Mouse (Mus musculus): ENCODE results near the gene Runx1. TPM values are rescaled to one million over a fixed set of nuclear protein-coding genes. Genes with fewer than 3 reads are reported as not detected.

The Runx1 gene
- polyA plus RNA-seq, 1 experiment = 38.8 TPM

DNA sequence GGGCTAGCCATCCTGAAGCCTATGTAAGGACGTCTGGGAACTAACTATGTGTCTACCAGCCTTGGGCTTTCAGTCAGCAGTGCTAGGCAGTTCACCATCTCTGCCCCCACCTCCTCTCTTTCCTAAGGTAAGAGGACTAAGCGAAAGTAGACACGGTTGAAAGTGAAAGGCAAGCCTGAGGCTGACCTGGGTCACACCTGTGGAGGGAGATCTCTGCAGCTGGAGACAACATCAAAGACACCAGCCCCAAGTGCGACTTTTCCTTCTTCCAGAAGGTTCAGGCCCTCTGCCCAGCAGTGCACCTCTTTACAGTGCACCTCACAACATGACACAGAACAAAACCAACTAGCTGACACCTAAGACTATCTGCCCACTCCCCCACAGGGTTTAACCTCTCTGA is 82.2 kb downstream of the Runx1 start:
- Histone ChIP-seq H3ac (ENCODE audit: control insufficient read depth, insufficient read length) (no peak overlapping the region), H3K27me3 (ENCODE audit: control insufficient read depth, insufficient read depth, insufficient read length) (no peaks in the 10 kb centered on the region), H3K4me2 (ENCODE audit: low read depth) (no peak overlapping the region), H3K79me2 (ENCODE audit: control insufficient read depth, insufficient read depth) (peaks cover 77% of the 10 kb centered on the region), H3K4me3 (no peak overlapping the region), H3K36me3 (ENCODE audit: control insufficient read depth, insufficient read depth) (peaks cover 9% of the 10 kb centered on the region)
- TF ChIP-seq REST (IDR thresholded peaks at IDR 0.05; ENCODE audit: insufficient read depth, insufficient read length) (no peak), SRF (IDR thresholded peaks at IDR 0.05; ENCODE audit: control insufficient read depth, insufficient read length, low read depth) (no peak), CEBPB (IDR thresholded peaks at IDR 0.05; ENCODE audit: insufficient read depth, poor library complexity, severe bottlenecking) (no peak), TCF3 (IDR thresholded peaks at IDR 0.05; ENCODE audit: insufficient read length, low read depth) (no peak), POLR2A (IDR thresholded peaks at IDR 0.05; ENCODE audit: insufficient read length, low read depth) (no peak), USF1 (IDR thresholded peaks at IDR 0.05; ENCODE audit: low read depth) (no peak), MAX (IDR thresholded peaks at IDR 0.05; ENCODE audit: low read depth) (no peak), TCF12 (IDR thresholded peaks at IDR 0.05; ENCODE audit: insufficient read depth, poor library complexity, severe bottlenecking) (no peak), POLR2AphosphoS2 (IDR thresholded peaks at IDR 0.05; ENCODE audit: insufficient read length, low read depth) (no peak), MYOG (IDR thresholded peaks at IDR 0.05; ENCODE audit: control insufficient read depth in 1 of 3, insufficient read depth in 1 of 3, insufficient read length in 2 of 3, low read depth in 2 of 3) (no peak), E2F4 (IDR thresholded peaks at IDR 0.05; ENCODE audit: insufficient read depth) (no peak), MYOD1 (IDR thresholded peaks at IDR 0.05; ENCODE audit: control insufficient read depth in 1 of 3, insufficient read length in 2 of 3, low read depth in 2 of 3) (no peak)

DNA sequence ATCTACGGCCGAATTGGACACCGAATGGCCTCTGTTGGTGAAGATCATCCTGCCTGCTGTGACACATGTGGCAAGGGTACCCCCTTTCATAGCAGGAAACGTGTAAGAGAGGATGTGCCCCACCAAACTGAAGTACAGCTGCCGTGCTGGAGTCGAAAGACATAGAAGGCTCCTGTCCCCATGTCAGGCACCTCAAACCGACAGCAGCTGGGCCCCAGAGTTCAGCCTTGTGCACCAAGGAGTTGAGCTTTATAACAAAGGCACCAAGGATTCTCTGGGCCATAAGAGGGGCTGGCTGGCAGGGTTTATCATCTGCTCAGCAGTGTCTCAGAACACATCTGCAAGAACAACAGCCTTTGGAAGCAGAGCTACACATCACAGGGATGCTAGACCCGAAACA is 84.6 kb downstream of the Runx1 start:
- Histone ChIP-seq H3K36me3 (ENCODE audit: control insufficient read depth, insufficient read depth) (peaks cover 4% of the 10 kb centered on the region), H3ac (ENCODE audit: control insufficient read depth, insufficient read length) (no peak overlapping the region), H3K79me2 (ENCODE audit: control insufficient read depth, insufficient read depth) (peaks cover 86% of the 10 kb centered on the region), H3K4me2 (ENCODE audit: low read depth) (no peak overlapping the region), H3K4me3 (no peak overlapping the region), H3K27me3 (ENCODE audit: control insufficient read depth, insufficient read depth, insufficient read length) (no peaks in the 10 kb centered on the region)
- TF ChIP-seq MYOD1 (IDR thresholded peaks at IDR 0.05; ENCODE audit: control insufficient read depth in 1 of 3, insufficient read length in 2 of 3, low read depth in 2 of 3) = no peak
- TF ChIP-seq SRF (IDR thresholded peaks at IDR 0.05; ENCODE audit: control insufficient read depth, insufficient read length, low read depth) = no peak
- TF ChIP-seq TCF3 (IDR thresholded peaks at IDR 0.05; ENCODE audit: insufficient read length, low read depth) = no peak
- no peak for TF ChIP-seq POLR2AphosphoS2 (IDR thresholded peaks at IDR 0.05; ENCODE audit: insufficient read length, low read depth)
- TF ChIP-seq USF1 (IDR thresholded peaks at IDR 0.05; ENCODE audit: low read depth) = no peak
- no peak for TF ChIP-seq MAX (IDR thresholded peaks at IDR 0.05; ENCODE audit: low read depth)
- no peak for TF ChIP-seq E2F4 (IDR thresholded peaks at IDR 0.05; ENCODE audit: insufficient read depth)
- TF ChIP-seq CEBPB (IDR thresholded peaks at IDR 0.05; ENCODE audit: insufficient read depth, poor library complexity, severe bottlenecking) = no peak
- TF ChIP-seq MYOG (IDR thresholded peaks at IDR 0.05; ENCODE audit: control insufficient read depth in 1 of 3, insufficient read depth in 1 of 3, insufficient read length in 2 of 3, low read depth in 2 of 3) = no peak
- no peak for TF ChIP-seq TCF12 (IDR thresholded peaks at IDR 0.05; ENCODE audit: insufficient read depth, poor library complexity, severe bottlenecking)
- no peak for TF ChIP-seq REST (IDR thresholded peaks at IDR 0.05; ENCODE audit: insufficient read depth, insufficient read length)
- TF ChIP-seq POLR2A (IDR thresholded peaks at IDR 0.05; ENCODE audit: insufficient read length, low read depth) = no peak

DNA sequence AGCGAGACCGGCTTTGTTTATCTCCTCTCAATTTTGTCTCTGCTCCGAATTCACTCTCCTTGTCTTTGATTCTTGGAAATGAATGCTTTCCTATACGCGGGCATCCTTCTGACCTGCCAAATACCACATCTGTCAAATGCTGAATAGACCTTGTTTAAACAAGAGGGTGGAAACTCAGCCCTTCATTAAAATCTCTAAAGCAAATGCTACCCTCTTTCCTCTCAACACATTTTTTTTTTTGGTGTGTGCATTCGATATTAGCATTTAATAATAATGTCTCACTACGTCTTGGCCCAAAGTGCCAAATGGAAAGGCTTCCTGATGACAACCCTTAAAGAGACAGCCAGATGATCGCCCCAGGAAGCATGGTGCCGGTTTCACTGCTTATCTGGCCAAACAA is 85.4 kb downstream of the Runx1 start:
- Histone ChIP-seq H3K4me2 (ENCODE audit: low read depth) (no peak overlapping the region), H3K4me3 (no peak overlapping the region), H3K36me3 (ENCODE audit: control insufficient read depth, insufficient read depth) (peaks cover 4% of the 10 kb centered on the region), H3ac (ENCODE audit: control insufficient read depth, insufficient read length) (no peak overlapping the region), H3K79me2 (ENCODE audit: control insufficient read depth, insufficient read depth) (peaks cover 87% of the 10 kb centered on the region), H3K27me3 (ENCODE audit: control insufficient read depth, insufficient read depth, insufficient read length) (no peaks in the 10 kb centered on the region)
- TF ChIP-seq POLR2A (IDR thresholded peaks at IDR 0.05; ENCODE audit: insufficient read length, low read depth) (no peak), TCF12 (IDR thresholded peaks at IDR 0.05; ENCODE audit: insufficient read depth, poor library complexity, severe bottlenecking) (no peak), TCF3 (IDR thresholded peaks at IDR 0.05; ENCODE audit: insufficient read length, low read depth) (no peak), POLR2AphosphoS2 (IDR thresholded peaks at IDR 0.05; ENCODE audit: insufficient read length, low read depth) (no peak)

DNA sequence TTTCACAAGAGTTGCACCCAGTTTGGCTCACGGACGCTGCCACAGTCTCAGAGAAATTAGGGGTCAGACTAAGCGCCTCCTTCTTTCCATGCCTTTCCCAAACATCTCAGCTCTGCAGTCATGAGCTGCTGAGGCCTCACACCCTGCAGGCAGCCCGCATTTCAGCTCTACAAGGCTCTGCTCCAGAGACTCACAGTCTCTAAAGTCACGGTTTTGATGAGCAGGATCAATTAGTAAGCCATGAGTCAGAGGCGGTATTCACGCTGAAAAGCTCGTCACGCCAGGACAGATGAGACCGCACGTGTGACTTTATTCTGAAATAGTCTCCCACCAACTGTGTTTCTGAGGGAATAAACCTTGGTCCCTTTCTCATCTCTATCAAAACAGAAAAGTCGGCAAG is 86.0 kb downstream of the Runx1 start:
- Histone ChIP-seq H3ac (ENCODE audit: control insufficient read depth, insufficient read length) (no peak overlapping the region), H3K4me3 (no peak overlapping the region), H3K36me3 (ENCODE audit: control insufficient read depth, insufficient read depth) (peaks cover 4% of the 10 kb centered on the region), H3K27me3 (ENCODE audit: control insufficient read depth, insufficient read depth, insufficient read length) (no peaks in the 10 kb centered on the region), H3K79me2 (ENCODE audit: control insufficient read depth, insufficient read depth) (peaks cover 88% of the 10 kb centered on the region), H3K4me2 (ENCODE audit: low read depth) (no peak overlapping the region)
- TF ChIP-seq TCF3 (IDR thresholded peaks at IDR 0.05; ENCODE audit: insufficient read length, low read depth) (no peak), POLR2AphosphoS2 (IDR thresholded peaks at IDR 0.05; ENCODE audit: insufficient read length, low read depth) (no peak), TCF12 (IDR thresholded peaks at IDR 0.05; ENCODE audit: insufficient read depth, poor library complexity, severe bottlenecking) (no peak), POLR2A (IDR thresholded peaks at IDR 0.05; ENCODE audit: insufficient read length, low read depth) (no peak), SRF (IDR thresholded peaks at IDR 0.05; ENCODE audit: control insufficient read depth, insufficient read length, low read depth) (no peak), MYOD1 (IDR thresholded peaks at IDR 0.05; ENCODE audit: control insufficient read depth in 1 of 3, insufficient read length in 2 of 3, low read depth in 2 of 3) (no peak), E2F4 (IDR thresholded peaks at IDR 0.05; ENCODE audit: insufficient read depth) (no peak), REST (IDR thresholded peaks at IDR 0.05; ENCODE audit: insufficient read depth, insufficient read length) (no peak)

DNA sequence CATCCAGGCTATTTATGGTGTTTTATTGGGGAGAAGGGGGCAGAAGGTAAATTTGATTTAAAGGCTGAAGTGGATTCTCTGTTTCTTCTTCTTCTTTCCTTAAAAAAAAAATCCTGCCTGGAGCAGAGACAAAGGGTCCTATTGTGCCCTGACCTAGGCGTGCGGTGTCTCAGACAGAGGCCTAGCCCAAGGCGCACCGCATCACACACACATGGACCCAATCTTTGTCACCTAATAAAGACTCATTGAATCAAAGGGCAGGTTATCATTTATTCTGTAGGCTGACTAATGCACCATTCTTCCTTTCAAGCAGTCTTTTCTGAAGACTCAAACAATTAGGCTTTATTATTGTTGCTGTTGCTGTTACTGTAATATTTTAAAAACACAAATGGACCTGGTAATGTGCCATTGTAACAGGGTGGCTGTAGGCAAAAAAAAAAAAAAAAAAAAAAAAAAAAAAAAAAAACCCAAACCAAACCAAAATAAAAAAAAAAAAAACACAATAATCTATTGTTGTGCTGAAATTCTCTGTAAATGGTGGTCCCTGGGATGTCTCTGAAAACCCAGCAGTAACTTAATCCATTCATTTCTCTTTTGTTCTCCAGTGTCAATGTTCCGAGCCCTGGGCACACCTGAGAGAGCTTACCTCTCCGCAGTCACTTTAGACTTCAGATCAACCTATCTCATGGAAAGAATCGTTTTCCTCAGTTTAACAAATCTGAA is 86.7 kb downstream of the Runx1 start:
- Histone ChIP-seq H3K27me3 (ENCODE audit: control insufficient read depth, insufficient read depth, insufficient read length) (no peaks in the 10 kb centered on the region), H3K79me2 (ENCODE audit: control insufficient read depth, insufficient read depth) (peaks cover 89% of the 10 kb centered on the region), H3K4me2 (ENCODE audit: low read depth) (no peak overlapping the region), H3K36me3 (ENCODE audit: control insufficient read depth, insufficient read depth) (peaks cover 4% of the 10 kb centered on the region), H3K4me3 (no peak overlapping the region), H3ac (ENCODE audit: control insufficient read depth, insufficient read length) (no peak overlapping the region)
- TF ChIP-seq MYOG (IDR thresholded peaks at IDR 0.05; ENCODE audit: control insufficient read depth in 1 of 3, insufficient read depth in 1 of 3, insufficient read length in 2 of 3, low read depth in 2 of 3) (no peak), USF1 (IDR thresholded peaks at IDR 0.05; ENCODE audit: low read depth) (no peak), E2F4 (IDR thresholded peaks at IDR 0.05; ENCODE audit: insufficient read depth) (no peak), POLR2A (IDR thresholded peaks at IDR 0.05; ENCODE audit: insufficient read length, low read depth) (no peak), SRF (IDR thresholded peaks at IDR 0.05; ENCODE audit: control insufficient read depth, insufficient read length, low read depth) (no peak), MAX (IDR thresholded peaks at IDR 0.05; ENCODE audit: low read depth) (no peak), TCF3 (IDR thresholded peaks at IDR 0.05; ENCODE audit: insufficient read length, low read depth) (no peak), TCF12 (IDR thresholded peaks at IDR 0.05; ENCODE audit: insufficient read depth, poor library complexity, severe bottlenecking) (no peak), REST (IDR thresholded peaks at IDR 0.05; ENCODE audit: insufficient read depth, insufficient read length) (no peak), POLR2AphosphoS2 (IDR thresholded peaks at IDR 0.05; ENCODE audit: insufficient read length, low read depth) (no peak), MYOD1 (IDR thresholded peaks at IDR 0.05; ENCODE audit: control insufficient read depth in 1 of 3, insufficient read length in 2 of 3, low read depth in 2 of 3) (no peak), CEBPB (IDR thresholded peaks at IDR 0.05; ENCODE audit: insufficient read depth, poor library complexity, severe bottlenecking) (no peak)

Measured in myocyte (in vitro differentiated cells).